Mouse (Mus musculus) brown adipose tissue, adult 24 weeks (tissue): ENCODE measurements around the gene Asxl2. TPM values are rescaled to one million over a fixed set of nuclear protein-coding genes. Genes with fewer than 3 reads are reported as not detected.

ENCODE experiments used
- H3K27ac ChIP-seq: fragments of 200-500 bp; replicated peaks from 2 replicates; pipeline ENCODE4 v1.5.1; 2012; ENCODE audit warnings: low read depth, mild to moderate bottlenecking, low read length
- H3K4me1 ChIP-seq: fragments of 200-500 bp; 2 replicates; pipeline ENCODE4 v1.6.1; 2012; ENCODE audit warnings: low read length, mixed read lengths; ENCODE audit not compliant: control insufficient read depth, insufficient read depth, insufficient read length
- H3K4me3 ChIP-seq: fragments of 200-500 bp; 2 replicates; pipeline ENCODE4 v1.5.1; 2012; ENCODE audit warnings: low read depth, mild to moderate bottlenecking, low read length, moderate library complexity; ENCODE audit not compliant: insufficient read depth
- polyA plus RNA-seq: library from polyadenylated mRNA; stranded (reverse); fragments of >200 nt; gene quantifications from 2 replicates; pipeline ENCODE4 v1.2.4, GENCODE M21; 2012; ENCODE audit not compliant: missing spikeins, insufficient read depth, insufficient read length

The Asxl2 gene
- polyA plus RNA-seq, 1 experiment = 8.9 TPM

GRCm38 (mm10) chr12:3418761-3419160 lies 7.9 kb upstream of the Asxl2 start:
- H3K4me3 ChIP-seq = no peak overlapping the region
- 0 out of 2 replicates have a peak overlapping the region, but pooled peaks have one; percentile 4 for H3K27ac ChIP-seq
- no peaks in the 10 kb centered on the region for H3K4me1 ChIP-seq

DNA sequence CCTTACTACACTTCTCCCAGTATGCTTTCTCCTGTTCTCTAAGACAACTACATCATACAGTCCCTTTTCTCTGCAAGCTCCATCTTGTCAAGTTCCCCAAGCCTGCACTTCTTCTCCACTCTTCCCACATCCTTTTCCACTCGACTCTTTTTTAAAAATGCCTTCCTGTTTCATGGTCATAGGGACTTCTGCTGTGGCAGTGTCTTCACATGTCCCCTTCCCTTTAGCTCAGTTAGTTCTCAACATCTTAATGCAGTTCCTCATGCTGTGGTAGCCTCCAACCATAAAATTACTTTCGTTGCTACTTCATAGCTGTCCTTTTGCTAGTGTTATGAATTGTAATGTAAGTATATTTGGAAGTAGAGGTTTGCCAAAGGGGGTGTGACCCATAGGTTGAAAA lies 6.1 kb upstream of the Asxl2 start:
- no peak overlapping the region for H3K4me3 ChIP-seq
- 0 out of 2 replicates have a peak, but pooled peaks cover 4% of the 10 kb centered on the region for H3K4me1 ChIP-seq
- no peak overlapping the region for H3K27ac ChIP-seq

GRCm38 (mm10) chr12:3422786-3423185 lies 3.9 kb upstream of the Asxl2 start:
- 0 out of 2 replicates have a peak, but pooled peaks cover 6% of the 10 kb centered on the region for H3K4me1 ChIP-seq
- H3K27ac ChIP-seq = no peak overlapping the region
- no peak overlapping the region for H3K4me3 ChIP-seq

GRCm38 (mm10) chr12:3424179-3424578 lies 2.5 kb upstream of the Asxl2 start:
- Histone ChIP-seq H3K4me3 (no peak overlapping the region), H3K27ac (no peak overlapping the region), H3K4me1 (peaks cover 9% of the 10 kb centered on the region)

DNA sequence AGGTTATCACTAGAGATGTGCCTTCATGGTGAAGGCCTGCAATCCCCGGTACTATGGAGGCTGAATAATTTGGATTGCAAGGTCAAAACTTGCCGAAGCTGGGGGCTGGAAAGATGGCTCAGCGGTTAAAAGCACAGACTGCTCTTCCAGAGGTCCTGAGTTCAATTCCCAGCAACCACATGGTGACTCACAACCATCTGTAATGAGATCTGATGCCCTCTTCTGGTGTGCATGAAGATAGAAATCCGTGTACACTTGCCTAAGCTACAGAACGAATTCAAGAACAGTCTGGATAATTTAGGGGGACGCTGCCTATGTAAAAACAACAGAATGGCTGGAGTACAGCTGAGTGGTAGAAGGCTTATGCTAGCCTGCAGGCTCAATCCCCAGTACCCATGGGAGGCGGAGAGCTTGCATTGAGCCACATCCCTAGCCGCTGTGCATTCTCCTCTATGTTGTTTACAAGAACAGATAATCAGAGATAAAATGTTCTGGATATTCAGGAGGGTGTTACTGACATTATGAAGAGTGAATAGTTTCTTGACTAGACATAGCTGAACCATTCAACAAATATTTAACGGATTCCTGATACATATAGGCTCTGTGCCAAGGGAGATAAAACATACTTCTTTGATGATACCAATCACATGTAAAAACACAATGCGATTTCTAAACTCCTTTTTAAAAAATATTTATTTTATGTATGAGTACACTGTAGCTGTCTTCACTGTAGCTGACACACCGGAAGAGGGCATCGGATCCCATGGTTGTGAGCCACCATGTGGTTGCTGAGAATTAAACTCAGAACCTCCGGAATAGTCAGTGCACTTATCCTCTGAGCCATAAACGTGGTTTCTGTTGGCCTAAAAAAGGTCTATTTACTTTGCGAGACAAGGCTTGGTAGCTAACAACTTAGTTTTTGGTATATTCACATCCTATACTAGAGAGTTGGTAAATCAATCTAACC lies 999 bp upstream of the Asxl2 start:
- Histone ChIP-seq H3K4me1 (peaks cover 13% of the 10 kb centered on the region), H3K4me3 (peak overlapping the region; percentile 72), H3K27ac (peak overlapping the region; percentile 35)

GRCm38 (mm10) chr12:3427067-3427889 lies 621 bp downstream of the Asxl2 start:
- Histone ChIP-seq H3K4me3 (peak overlapping the region; percentile 72), H3K4me1 (peaks cover 15% of the 10 kb centered on the region), H3K27ac (peak overlapping the region; percentile 72)

DNA sequence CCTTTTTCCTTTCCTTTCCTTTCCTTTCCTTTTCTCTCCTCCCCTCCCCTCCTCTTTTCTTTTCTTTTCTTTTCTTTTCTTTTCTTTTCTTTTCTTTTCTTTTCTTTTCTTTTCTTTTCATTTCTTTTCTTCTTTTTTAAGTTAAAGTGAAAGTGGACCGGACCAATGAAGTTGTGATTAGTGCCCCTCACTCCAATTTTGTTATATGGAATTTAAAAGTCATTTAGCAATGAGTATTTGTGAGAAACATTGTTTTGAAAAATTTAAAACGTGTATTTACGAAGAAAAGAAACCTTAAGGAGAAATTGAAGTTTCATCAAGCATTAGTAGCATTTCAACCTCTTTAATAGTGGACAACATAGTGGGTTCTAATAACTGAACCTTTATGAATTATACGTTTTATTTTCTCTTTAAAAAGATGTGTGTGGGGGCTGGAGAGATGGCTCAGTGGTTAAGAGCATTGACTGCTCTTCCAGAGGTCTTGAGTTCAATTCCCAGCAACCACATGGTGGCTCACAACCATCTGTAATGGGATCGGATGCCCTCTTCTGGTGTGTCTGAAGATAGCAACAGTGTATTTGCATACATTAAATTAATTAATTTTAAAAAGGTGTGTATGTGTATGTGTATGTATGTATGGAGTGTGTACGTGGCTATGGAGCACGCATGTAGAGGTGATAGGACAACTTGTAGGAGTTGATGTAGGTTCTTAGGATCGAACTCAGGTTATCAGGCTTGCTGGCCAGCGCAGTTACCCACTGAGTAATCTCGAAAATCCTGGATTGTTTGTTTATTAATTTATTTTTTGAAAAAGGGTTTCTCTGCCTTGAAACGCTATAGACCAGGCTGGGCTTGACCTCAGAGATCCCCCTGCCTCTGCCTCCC lies 1.5 kb downstream of the Asxl2 start:
- Histone ChIP-seq H3K27ac (no peak overlapping the region), H3K4me3 (peak overlapping the region; percentile 72; the same call in 1 of the 2 replicates), H3K4me1 (peaks cover 15% of the 10 kb centered on the region)

DNA sequence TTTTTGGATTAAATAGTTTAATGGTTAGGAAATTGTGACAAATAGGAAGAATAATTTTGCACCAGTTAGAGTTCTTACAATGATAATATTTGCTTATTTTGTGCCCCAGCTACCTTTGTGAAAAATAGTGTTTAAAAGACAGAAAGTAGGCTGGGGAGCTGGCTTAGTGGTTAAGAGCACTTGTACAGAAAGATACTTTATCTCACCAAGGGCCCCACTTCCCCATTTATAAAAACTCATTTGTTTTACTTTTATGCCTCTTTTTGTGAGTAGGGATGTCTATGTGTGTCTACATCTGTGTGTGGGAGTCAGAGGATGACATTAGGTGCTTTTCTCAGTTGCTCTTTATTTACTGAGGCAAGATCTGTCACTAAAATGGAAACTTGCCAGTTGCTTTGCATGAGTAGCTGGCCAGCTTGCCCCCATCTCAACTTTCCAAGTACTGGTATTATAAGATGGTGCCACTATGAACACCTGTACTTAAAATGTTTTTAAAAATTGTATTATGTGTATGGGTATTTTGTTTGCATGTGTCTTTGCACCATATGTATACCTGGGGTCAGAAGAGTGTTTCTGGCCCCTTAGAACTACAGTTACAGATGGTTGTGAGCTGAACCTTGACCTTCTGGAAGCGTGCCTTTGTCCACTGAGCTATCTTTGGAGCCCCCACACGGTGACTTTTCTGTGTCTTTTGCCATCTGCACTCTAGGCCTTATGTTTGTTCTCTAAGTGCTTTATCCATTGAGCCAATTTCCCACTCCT lies 3.2 kb downstream of the Asxl2 start:
- H3K4me3 ChIP-seq = no peak overlapping the region
- peaks cover 13% of the 10 kb centered on the region for H3K4me1 ChIP-seq
- no peak overlapping the region for H3K27ac ChIP-seq

DNA sequence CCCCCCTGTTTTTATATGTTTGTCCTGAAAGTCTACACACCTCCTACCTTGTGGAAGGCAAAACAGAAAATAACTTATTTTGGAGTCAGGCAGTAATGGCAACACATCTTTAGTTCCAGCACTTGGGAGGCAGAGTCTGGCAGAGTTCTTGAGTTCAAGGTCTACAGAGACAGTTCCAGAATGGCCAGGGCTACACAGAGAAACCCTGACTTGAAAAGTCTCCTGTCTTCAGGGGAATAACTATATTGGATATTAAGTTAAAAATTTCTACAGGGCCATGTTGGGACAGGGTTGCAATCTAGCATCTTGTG lies 3.7 kb downstream of the Asxl2 start:
- Histone ChIP-seq H3K4me1 (peaks cover 12% of the 10 kb centered on the region), H3K27ac (no peak overlapping the region), H3K4me3 (no peak overlapping the region)

DNA sequence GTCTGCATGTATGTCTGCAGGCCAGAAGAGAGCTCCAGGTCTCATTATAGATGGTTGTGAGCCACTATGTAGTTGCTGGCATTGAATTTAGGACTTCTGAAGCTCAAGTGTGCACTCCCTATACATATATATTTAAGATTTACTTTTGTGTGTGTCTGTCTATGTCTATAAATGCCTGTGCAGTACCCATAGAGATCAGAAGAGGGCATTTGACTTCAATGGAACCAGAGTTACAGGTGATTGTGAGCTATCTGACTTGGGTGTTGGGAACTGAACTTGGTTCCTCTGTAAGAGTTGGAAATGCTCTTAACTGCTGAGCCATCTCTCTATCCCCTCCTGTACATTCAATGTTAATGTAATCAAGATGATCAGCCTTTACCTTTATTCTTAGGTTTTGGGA lies 4.3 kb downstream of the Asxl2 start:
- Histone ChIP-seq H3K4me3 (no peak overlapping the region), H3K4me1 (peaks cover 9% of the 10 kb centered on the region), H3K27ac (no peak overlapping the region)

GRCm38 (mm10) chr12:3433736-3434135 lies 7.1 kb downstream of the Asxl2 start:
- Histone ChIP-seq H3K4me1 (peaks cover 10% of the 10 kb centered on the region), H3K27ac (no peak overlapping the region), H3K4me3 (no peak overlapping the region)

- peaks cover 6% of the 10 kb centered on the region for H3K4me1 ChIP-seq
- H3K4me3 ChIP-seq = no peak overlapping the region
- H3K27ac ChIP-seq = no peak overlapping the region
These were observed 9.8 kb downstream of the Asxl2 start for GRCm38 (mm10) chr12:3436446-3436845.

GRCm38 (mm10) chr12:3437815-3438214 lies 11.2 kb downstream of the Asxl2 start:
- H3K27ac ChIP-seq = no peak overlapping the region
- H3K4me3 ChIP-seq = no peak overlapping the region
- peaks cover 5% of the 10 kb centered on the region for H3K4me1 ChIP-seq

GRCm38 (mm10) chr12:3440916-3441315 lies 14.3 kb downstream of the Asxl2 start:
- no peak overlapping the region for H3K27ac ChIP-seq
- H3K4me3 ChIP-seq = no peak overlapping the region
- peaks cover 5% of the 10 kb centered on the region for H3K4me1 ChIP-seq
